Mouse (Mus musculus): Measurements from ENCODE around the gene Palm3. TPM values are rescaled to one million over a fixed set of nuclear protein-coding genes. Genes with fewer than 3 reads are reported as not detected.

Palm3 gene
- polyA plus RNA-seq, 1 experiment from 2014 or later, result 5.2 TPM

DNA sequence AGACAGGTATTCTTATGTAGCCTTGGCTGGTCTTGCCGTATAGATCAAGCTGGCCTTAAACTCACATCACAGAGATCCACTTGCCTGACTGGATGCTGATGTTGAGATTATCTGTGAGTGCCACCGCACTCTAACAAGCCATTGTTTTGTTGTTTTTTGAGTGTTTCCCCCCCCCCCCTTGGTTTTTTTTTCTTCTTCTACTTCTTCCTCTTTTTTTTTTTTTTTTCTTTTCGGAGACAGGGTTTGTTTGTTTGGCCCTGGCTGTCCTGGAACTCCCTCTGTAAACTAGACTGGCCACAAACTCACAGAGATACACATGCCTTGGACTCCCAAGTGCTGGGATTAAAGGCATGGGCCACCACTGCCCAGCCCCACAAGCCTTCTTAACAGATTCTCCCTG is 27.2 kb upstream of the Palm3 start:
- H3K9me3 ChIP-seq (ENCODE audit: control insufficient read depth, low read length), result no peaks in the 10 kb centered on the region
- no peak overlapping the region for H3K27ac ChIP-seq (ENCODE audit: low read depth, low read length)
- peaks cover 19% of the 10 kb centered on the region for H3K36me3 ChIP-seq (ENCODE audit: control insufficient read depth, insufficient read depth, low read length)
- ATAC-seq (ENCODE audit: low read depth), result no peak
- 97% methylated on average over 3 of the region's 3 CpGs for WGBS
- peaks cover 4% of the 10 kb centered on the region for H3K4me1 ChIP-seq (ENCODE audit: control insufficient read depth, insufficient read depth, low read length)
- no peaks in the 10 kb centered on the region for H3K27me3 ChIP-seq (ENCODE audit: control insufficient read depth, insufficient read depth, low read length)
- no peak overlapping the region for H3K4me3 ChIP-seq (ENCODE audit: low read depth, low read length)
- no peak overlapping the region for H3K4me2 ChIP-seq (ENCODE audit: low read depth, low read length)
- H3K9ac ChIP-seq (replicated peaks; ENCODE audit: low read depth, low read length), result no peak overlapping the region

DNA sequence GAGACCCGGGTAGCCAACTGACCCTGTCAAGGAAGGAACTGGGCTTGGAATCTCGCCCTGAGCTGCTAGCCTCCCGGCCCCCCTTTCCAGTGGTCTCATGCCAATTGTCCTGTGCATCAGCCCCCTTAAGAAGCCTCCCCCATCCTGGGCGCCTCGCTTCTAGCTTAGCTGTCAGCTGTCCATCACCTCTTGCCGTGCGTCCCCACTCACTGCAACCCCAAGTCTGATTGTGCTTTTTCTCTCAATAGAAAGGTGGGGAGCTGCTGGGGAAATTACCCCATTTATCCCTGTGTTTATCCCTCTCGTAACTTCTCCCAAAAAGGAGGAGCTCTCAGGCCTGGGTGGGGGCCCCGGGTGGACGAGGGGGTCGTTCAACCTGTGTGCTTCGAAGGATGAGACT is 25.3 kb upstream of the Palm3 start:
- no peak for ATAC-seq (ENCODE audit: low read depth)
- Histone ChIP-seq H3K4me2 (ENCODE audit: low read depth, low read length) (peak overlapping the region; percentile 72), H3K9ac (replicated peaks; ENCODE audit: low read depth, low read length) (no peak overlapping the region), H3K4me1 (ENCODE audit: control insufficient read depth, insufficient read depth, low read length) (peaks cover 11% of the 10 kb centered on the region), H3K27ac (ENCODE audit: low read depth, low read length) (no peak overlapping the region), H3K36me3 (ENCODE audit: control insufficient read depth, insufficient read depth, low read length) (peaks cover 22% of the 10 kb centered on the region), H3K4me3 (ENCODE audit: low read depth, low read length) (peak overlapping the region; percentile 75), H3K27me3 (ENCODE audit: control insufficient read depth, insufficient read depth, low read length) (0 out of 2 replicates have a peak, but pooled peaks cover 6% of the 10 kb centered on the region), H3K9me3 (ENCODE audit: control insufficient read depth, low read length) (no peaks in the 10 kb centered on the region)
- WGBS, result 17% methylated on average over 12 of the region's 12 CpGs

DNA sequence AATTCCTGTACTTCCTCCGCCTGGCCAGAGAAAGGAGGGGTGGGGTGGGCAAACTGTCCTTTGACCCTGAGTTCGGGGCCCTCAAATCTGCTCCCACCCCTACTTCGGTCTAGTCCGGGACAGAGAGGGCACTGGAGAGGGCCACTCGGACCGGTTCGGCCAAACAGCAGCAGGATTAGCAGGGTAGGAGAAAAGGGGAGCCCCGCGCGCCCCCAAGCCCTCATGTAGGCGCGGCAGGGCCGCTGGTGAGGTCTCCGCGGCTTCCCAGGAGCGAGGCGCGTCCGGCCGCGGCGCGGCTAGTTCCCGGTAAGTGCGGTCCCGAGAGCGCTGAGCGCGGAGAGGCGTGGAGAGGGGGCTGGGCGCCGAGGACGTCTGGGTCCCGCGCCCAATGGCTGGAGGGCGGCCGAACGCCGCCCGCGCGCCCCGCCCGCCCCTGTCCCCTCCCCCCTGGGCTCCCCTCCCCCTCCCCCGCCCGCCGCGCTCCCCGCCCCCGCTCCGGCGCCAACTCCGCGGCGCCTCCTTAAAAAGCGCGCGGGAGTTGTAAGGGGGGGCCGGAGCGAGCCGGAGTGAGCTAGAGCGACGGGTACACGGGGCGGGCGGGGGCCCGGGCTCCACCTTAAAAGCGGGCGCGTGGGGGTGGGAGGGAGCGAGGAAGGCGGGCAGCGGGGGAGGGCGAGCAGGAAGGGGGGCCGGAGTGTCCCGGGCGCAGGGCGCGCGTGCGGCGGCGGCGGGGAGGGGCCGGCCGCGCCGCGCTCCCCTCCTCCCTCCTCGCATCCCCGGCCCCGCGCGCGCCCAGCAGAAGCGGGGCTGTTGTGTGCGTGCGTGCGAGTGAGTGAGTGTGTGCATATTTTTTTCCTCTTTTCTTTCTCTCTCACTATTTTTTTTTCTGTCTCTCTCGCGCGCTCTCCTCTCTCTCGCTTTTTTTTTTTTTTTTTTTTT is 24.4 kb upstream of the Palm3 start:
- H3K36me3 ChIP-seq (ENCODE audit: control insufficient read depth, insufficient read depth, low read length), result peaks cover 14% of the 10 kb centered on the region; the same call in 1 of the 2 replicates
- H3K27ac ChIP-seq (ENCODE audit: low read depth, low read length), result peak overlapping the region; percentile 91
- peak overlapping the region; percentile 72 for H3K4me2 ChIP-seq (ENCODE audit: low read depth, low read length)
- WGBS, result 0% methylated on average over 33 of the region's 103 CpGs
- no peaks in the 10 kb centered on the region for H3K9me3 ChIP-seq (ENCODE audit: control insufficient read depth, low read length)
- peaks cover 13% of the 10 kb centered on the region for H3K4me1 ChIP-seq (ENCODE audit: control insufficient read depth, insufficient read depth, low read length)
- peak; percentile 72 for ATAC-seq (ENCODE audit: low read depth)
- H3K4me3 ChIP-seq (ENCODE audit: low read depth, low read length), result peak overlapping the region; percentile 75
- 0 out of 2 replicates have a peak, but pooled peaks cover 6% of the 10 kb centered on the region for H3K27me3 ChIP-seq (ENCODE audit: control insufficient read depth, insufficient read depth, low read length)
- peak overlapping the region; percentile 85 for H3K9ac ChIP-seq (replicated peaks; ENCODE audit: low read depth, low read length)

DNA sequence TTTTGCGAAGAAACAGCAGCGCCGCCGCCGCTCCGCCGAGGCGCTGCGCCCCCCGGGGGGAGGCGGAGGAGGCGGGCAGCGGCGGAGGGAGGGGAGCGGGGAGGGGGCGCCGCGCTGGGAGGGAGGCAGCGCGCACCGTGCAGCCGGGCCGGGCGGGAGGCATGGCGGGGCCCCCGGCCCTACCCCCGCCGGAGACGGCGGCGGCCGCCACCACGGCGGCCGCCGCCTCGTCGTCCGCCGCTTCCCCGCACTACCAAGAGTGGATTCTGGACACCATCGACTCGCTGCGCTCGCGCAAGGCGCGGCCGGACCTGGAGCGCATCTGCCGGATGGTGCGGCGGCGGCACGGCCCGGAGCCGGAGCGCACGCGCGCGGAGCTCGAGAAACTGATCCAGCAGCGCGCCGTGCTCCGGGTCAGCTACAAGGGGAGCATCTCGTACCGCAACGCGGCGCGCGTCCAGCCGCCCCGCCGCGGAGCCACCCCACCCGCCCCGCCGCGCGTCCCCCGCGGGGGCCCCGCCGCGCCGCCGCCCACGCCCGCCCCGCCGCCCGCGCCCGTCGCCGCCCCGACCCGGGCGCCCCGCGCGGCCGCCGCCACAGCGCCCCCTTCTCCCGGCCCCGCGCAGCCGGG is 23.6 kb upstream of the Palm3 start, which contains the start of gene Samd1:
Gene Samd1 (plus strand): TSS at position 162 of the 631 bp plus-strand sequence.
- Histone ChIP-seq H3K27ac (ENCODE audit: low read depth, low read length) (peak within 1 kb of the TSS; percentile 91), H3K27me3 (ENCODE audit: control insufficient read depth, insufficient read depth, low read length) (0 out of 2 replicates have a peak, but pooled peaks cover 6% of the 10 kb centered on the region), H3K4me2 (ENCODE audit: low read depth, low read length) (peak within 1 kb of the TSS; percentile 72), H3K9me3 (ENCODE audit: control insufficient read depth, low read length) (no peaks in the 10 kb centered on the region), H3K4me1 (ENCODE audit: control insufficient read depth, insufficient read depth, low read length) (peaks cover 13% of the 10 kb centered on the region), H3K9ac (replicated peaks; ENCODE audit: low read depth, low read length) (peak within 1 kb of the TSS; percentile 85), H3K36me3 (ENCODE audit: control insufficient read depth, insufficient read depth, low read length) (peaks cover 11% of the 10 kb centered on the region; the same call in 1 of the 2 replicates), H3K4me3 (ENCODE audit: low read depth, low read length) (peak within 1 kb of the TSS; percentile 75)
- peak; percentile 28; the same call in 1 of the 2 replicates for ATAC-seq (ENCODE audit: low read depth)
- 0% methylated on average over 27 of the region's 112 CpGs for WGBS

DNA sequence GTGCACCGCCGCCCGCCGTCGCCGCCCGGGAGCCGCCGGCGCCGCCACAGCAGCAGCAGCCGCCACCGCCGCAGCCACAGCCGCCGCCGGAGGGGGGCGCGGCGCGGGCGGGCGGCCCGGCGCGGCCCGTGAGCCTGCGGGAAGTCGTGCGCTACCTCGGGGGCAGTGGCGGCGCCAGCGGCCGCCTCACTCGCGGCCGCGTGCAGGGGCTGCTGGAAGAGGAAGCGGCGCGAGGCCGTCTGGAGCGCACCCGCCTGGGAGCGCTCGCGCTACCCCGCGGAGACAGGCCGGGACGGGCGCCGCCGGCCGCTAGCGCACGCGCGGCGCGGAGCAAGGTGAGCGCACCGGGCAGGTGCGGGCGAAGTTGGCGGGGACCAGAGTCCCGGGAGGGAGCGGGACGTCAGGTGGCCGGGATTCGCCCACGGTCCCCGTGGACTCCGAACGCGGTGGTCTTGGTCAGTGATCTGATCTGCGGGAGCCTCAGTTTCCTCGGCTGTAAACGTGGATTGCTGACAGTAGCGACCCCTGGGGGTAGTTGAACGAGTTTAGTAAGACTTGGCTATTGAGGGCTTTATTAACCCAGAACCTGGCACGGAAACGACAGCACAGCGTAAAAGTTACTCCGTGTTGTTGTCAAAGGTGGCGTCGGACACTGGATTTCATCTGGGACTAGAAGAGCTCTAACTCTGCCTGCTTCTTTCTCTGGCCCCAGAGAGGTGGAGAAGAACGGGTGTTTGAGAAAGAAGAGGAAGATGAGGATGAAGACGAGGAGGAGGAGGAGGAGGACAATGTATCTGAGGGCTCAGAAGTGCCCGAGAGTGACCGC is 22.8 kb upstream of the Palm3 start:
- WGBS, result 1% methylated on average over 54 of the region's 92 CpGs
- ATAC-seq (ENCODE audit: low read depth), result peak; percentile 12; the same call in 1 of the 2 replicates
- Histone ChIP-seq H3K27me3 (ENCODE audit: control insufficient read depth, insufficient read depth, low read length) (0 out of 2 replicates have a peak, but pooled peaks cover 6% of the 10 kb centered on the region), H3K27ac (ENCODE audit: low read depth, low read length) (peak overlapping the region; percentile 74), H3K36me3 (ENCODE audit: control insufficient read depth, insufficient read depth, low read length) (peaks cover 10% of the 10 kb centered on the region; the same call in 1 of the 2 replicates), H3K9ac (replicated peaks; ENCODE audit: low read depth, low read length) (peak overlapping the region; percentile 85), H3K9me3 (ENCODE audit: control insufficient read depth, low read length) (no peaks in the 10 kb centered on the region), H3K4me3 (ENCODE audit: low read depth, low read length) (peak overlapping the region; percentile 75), H3K4me2 (ENCODE audit: low read depth, low read length) (peak overlapping the region; percentile 72), H3K4me1 (ENCODE audit: control insufficient read depth, insufficient read depth, low read length) (peaks cover 13% of the 10 kb centered on the region)

DNA sequence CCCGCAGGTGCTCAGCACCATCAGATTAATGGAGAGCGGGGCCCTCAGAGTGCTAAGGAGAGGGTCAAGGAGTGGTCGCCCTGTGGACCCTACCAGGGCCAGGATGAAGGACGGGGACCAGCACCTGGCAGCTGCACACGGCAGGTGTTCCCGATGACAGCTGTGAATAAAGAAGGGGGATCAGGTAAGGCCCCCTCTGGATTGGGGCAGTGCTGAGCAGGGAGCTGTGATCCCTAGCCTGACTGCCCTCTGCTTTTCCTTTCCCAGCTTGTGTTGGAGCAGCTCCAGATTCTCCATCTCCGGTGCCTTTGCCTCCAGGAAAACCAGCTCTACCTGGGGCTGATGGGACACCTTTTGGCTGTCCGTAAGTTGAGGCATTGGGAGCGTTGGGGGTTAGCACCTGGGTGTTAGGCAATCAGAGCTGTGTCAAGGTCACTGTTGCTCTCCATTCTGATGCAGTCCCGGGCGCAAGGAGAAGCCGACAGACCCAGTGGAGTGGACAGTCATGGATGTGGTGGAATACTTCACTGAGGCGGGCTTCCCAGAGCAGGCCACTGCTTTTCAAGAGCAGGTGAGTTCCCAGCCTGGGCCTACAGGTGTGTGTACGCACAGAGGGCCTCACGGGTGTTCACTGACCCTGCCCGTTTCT is 22.1 kb upstream of the Palm3 start:
- Histone ChIP-seq H3K36me3 (ENCODE audit: control insufficient read depth, insufficient read depth, low read length) (peaks cover 5% of the 10 kb centered on the region; the same call in 1 of the 2 replicates), H3K27me3 (ENCODE audit: control insufficient read depth, insufficient read depth, low read length) (0 out of 2 replicates have a peak, but pooled peaks cover 6% of the 10 kb centered on the region), H3K4me2 (ENCODE audit: low read depth, low read length) (peak overlapping the region; percentile 72), H3K4me1 (ENCODE audit: control insufficient read depth, insufficient read depth, low read length) (peaks cover 15% of the 10 kb centered on the region), H3K9ac (replicated peaks; ENCODE audit: low read depth, low read length) (peak overlapping the region; percentile 85; the same call in 1 of the 2 replicates), H3K4me3 (ENCODE audit: low read depth, low read length) (peak overlapping the region; percentile 75), H3K9me3 (ENCODE audit: control insufficient read depth, low read length) (no peaks in the 10 kb centered on the region), H3K27ac (ENCODE audit: low read depth, low read length) (no peak overlapping the region)
- whole genome bisulfite sequencing, result 73% methylated on average over 16 of the region's 16 CpGs
- ATAC-seq (ENCODE audit: low read depth), result no peak

DNA sequence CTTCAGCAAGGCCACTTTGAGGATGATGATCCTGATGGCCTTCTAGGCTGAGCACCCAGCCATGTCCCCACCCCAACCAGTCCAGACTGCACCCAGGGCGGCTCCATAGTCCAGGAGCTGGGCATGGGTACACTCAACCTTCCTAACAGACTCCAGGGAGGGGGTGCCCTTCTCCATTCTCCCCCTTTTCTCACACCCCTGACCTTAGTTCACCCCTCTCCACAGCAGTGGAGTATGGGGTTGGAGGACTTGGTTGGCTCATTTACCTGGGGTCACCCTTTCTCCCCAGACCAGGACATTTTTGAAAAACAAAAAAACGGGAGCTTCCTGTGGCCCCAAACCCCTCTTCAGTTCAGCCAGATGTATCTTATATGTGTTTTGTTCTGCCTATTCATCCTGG is 21.4 kb upstream of the Palm3 start:
- WGBS, result 92% methylated on average over 2 of the region's 2 CpGs
- Histone ChIP-seq H3K4me2 (ENCODE audit: low read depth, low read length) (0 out of 2 replicates have a peak overlapping the region, but pooled peaks have one; percentile 5), H3K4me1 (ENCODE audit: control insufficient read depth, insufficient read depth, low read length) (peaks cover 18% of the 10 kb centered on the region), H3K27ac (ENCODE audit: low read depth, low read length) (no peak overlapping the region), H3K4me3 (ENCODE audit: low read depth, low read length) (no peak overlapping the region), H3K27me3 (ENCODE audit: control insufficient read depth, insufficient read depth, low read length) (0 out of 2 replicates have a peak, but pooled peaks cover 6% of the 10 kb centered on the region), H3K36me3 (ENCODE audit: control insufficient read depth, insufficient read depth, low read length) (peaks cover 5% of the 10 kb centered on the region; the same call in 1 of the 2 replicates), H3K9ac (replicated peaks; ENCODE audit: low read depth, low read length) (no peak overlapping the region), H3K9me3 (ENCODE audit: control insufficient read depth, low read length) (no peaks in the 10 kb centered on the region)
- ATAC-seq (ENCODE audit: low read depth), result no peak

Data from neural tube, embryonic 14.5 days (tissue).